Mouse (Mus musculus): Measurements from ENCODE around the gene Gm20738. TPM values are rescaled to one million over a fixed set of nuclear protein-coding genes. Genes with fewer than 3 reads are reported as not detected.
"Not testable (repeated sequence)": the region's sequence is repeated elsewhere in the genome, so short reads cannot be mapped to it uniquely, and the experiment has no call there.

Gene Gm20738
- not detected for total RNA-seq (2022)

GRCm38 (mm10) chrY:37957511-37957910, at the start of gene Gm20738:
TSS of gene Gm20738 (plus strand) at chrY:37957811.
- not testable (repeated sequence) for DNase-seq (ENCODE audit: low spot score in 2 of 2)
